Mouse (Mus musculus): Measurements from ENCODE around the gene Mex3a. TPM values are rescaled to one million over a fixed set of nuclear protein-coding genes. Genes with fewer than 3 reads are reported as not detected.
A peak's percentile ranks its signal among the peaks of the same experiment; 100 is the strongest.

The Mex3a gene
- polyA plus RNA-seq, 1 experiment from 2014 or later: 12.5 TPM

DNA sequence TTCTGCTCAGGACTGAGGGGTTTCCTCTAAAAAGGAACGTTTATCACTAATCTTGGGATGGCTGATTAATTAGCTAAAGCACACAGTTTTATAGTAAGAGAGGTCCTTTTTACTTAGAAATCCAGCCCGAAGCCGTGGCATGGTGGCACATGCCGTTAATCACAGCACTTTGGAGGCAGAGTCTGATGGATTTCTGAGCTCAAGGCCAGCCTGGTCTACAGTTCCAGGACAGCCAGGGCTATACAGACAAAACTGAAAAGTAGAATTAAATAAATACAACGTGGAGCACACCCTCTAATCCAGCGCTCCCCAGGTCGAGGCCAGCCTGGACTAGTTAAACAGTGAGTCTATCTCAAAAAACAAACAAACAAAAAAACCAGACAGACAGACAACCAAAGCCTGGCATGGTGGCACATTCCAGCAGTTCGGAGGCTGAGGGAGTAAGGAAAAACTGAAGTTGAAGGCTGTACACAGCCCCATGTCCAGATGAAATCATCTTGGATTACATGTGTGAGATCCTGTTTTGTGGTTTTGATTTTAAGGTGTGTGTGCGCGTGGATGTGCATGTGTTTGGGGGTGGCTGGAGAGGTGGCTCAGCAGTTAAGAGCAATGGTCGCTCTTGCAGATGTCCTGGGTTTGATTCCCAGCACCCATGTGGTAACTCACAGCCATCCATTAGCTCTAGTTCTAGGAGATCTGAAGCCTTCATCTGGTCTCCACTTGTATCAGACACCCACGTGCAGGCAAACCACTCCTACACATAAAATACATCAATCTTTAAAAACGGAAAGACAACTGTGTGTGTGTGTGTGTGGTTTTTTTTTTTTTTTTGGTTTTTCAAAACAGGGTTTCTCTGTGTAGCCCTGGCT is 21.5 kb upstream of the Mex3a start:
- 42% methylated on average over 13 of the region's 13 CpGs for WGBS
- Histone ChIP-seq H3K27ac (peak overlapping the region; percentile 84), H3K4me3 (replicated peaks; ENCODE audit: low read depth, low read length) (peak overlapping the region; percentile 13; the same call in 1 of the 2 replicates), H3K4me2 (ENCODE audit: low read length) (peak overlapping the region; percentile 46), H3K9ac (ENCODE audit: low read depth, low read length) (peak overlapping the region; percentile 40; the same call in 1 of the 2 replicates), H3K4me1 (replicated peaks; ENCODE audit: insufficient read depth, low read length) (peaks cover 27% of the 10 kb centered on the region), H3K36me3 (ENCODE audit: insufficient read depth, low read length) (no peaks in the 10 kb centered on the region), H3K9me3 (replicated peaks; ENCODE audit: low read length) (no peaks in the 10 kb centered on the region), H3K27me3 (ENCODE audit: insufficient read depth, low read length) (no peaks in the 10 kb centered on the region)
- no peak for ATAC-seq (replicated peaks; ENCODE audit: low FRiP score, low read depth)
- no peak for DNase-seq (ENCODE audit: low spot score)
- no peak for TF ChIP-seq CTCF (IDR thresholded peaks at IDR 0.05; ENCODE audit: low read depth)

DNA sequence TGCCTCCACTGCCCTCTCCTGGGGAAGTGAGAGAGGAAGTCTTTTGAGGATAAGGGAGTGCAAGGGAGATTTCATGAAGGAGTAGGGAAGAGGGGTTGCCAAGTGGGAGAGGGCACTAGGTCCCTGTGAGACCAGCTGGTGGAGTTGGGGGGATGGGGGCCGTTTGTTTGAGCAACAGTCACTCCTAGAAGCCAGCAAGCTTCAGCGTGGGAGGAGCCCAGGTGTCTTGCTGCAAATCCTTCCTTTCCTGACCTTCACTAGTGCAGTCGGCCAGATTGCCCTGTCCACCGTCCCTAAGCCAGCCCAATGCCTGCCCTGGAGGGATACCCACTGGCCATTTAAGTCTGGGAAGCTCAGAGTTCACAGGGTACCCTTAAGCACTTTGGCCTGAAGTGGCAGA is 20.6 kb upstream of the Mex3a start:
- 45% methylated on average over 4 of the region's 4 CpGs for WGBS
- TF ChIP-seq CTCF (IDR thresholded peaks at IDR 0.05; ENCODE audit: low read depth): peak; percentile 28; the same call in 1 of the 2 replicates
- Histone ChIP-seq H3K27ac (no peak overlapping the region), H3K9ac (ENCODE audit: low read depth, low read length) (no peak overlapping the region), H3K9me3 (replicated peaks; ENCODE audit: low read length) (no peaks in the 10 kb centered on the region), H3K27me3 (ENCODE audit: insufficient read depth, low read length) (no peaks in the 10 kb centered on the region), H3K36me3 (ENCODE audit: insufficient read depth, low read length) (no peaks in the 10 kb centered on the region), H3K4me2 (ENCODE audit: low read length) (no peak overlapping the region), H3K4me1 (replicated peaks; ENCODE audit: insufficient read depth, low read length) (peaks cover 23% of the 10 kb centered on the region), H3K4me3 (replicated peaks; ENCODE audit: low read depth, low read length) (no peak overlapping the region)
- ATAC-seq (replicated peaks; ENCODE audit: low FRiP score, low read depth) (no peak), DNase-seq (ENCODE audit: low spot score) (no peak)

DNA sequence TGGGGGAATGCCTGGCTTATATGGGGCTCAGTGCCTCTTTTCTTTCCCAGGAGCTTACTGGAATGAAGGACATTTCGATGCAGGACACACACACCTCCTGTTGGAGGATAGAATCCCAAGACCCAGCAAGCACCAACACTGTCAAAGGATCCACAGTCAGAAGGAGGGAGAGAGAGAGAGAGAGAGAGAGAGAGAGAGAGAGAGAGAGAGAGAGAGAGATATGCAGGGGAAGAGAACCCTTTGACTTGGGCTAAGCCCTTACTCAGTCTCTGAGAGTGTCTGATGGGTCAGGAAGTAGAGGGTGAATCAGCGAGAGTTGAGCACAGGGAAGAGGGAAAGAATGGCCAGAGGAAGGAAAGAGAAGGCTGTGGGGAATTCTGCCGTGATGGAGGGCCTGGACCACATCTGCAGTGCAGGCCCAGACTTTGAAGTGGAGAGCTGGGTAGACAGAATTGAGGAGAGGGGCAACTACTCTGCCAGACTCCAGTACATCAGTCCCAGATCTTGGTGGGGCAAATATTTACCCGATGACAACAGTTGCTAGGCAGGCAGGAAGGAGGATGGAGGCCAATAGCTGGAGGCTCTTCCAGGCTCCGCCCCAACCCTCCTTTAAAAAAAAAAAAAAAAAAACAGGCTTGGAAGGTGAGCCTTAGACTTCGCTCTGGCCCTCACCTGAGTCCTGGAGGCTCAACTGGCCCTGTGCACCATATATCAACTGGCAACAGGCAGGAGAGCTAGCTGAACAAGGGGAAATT is 19.9 kb upstream of the Mex3a start:
- no peaks in the 10 kb centered on the region for H3K27me3 ChIP-seq (ENCODE audit: insufficient read depth, low read length)
- H3K9ac ChIP-seq (ENCODE audit: low read depth, low read length): no peak overlapping the region
- peak overlapping the region; percentile 3; the same call in 1 of the 2 replicates for H3K27ac ChIP-seq

DNA sequence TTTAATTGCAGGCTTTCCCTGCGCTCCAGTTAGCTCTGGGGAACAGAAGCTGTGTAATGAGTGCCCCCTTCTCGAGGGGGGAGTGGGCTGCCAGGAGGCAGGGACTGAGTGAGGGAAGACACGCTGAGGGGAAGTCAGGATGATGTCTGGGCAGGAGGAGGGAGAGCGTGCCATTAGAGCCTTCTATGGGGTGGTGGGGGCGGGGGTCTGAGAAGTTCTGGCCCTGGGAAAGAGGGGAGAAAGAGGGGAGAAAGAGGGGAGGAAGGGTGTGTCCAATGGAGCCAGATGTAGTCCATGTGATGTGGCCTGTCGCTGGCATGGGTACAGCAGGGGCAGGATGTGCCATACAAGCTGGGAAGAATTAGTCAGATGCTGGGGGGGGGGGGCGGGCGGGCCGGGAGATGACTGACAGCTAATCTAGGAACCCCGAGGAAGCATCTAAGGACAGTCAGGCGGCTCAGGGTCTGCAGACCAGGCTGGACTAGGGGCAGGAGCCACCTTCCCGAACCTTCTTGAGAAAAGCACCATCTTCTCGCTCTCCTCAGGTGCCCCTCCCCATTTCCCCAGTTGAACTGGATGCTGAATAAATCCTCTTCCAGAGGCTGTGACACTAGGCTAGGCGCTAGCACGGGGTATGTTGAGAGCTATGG is 19.2 kb upstream of the Mex3a start:
- TF ChIP-seq CTCF (IDR thresholded peaks at IDR 0.05; ENCODE audit: low read depth): no peak
- H3K9me3 ChIP-seq (replicated peaks; ENCODE audit: low read length): no peaks in the 10 kb centered on the region
- no peak for ATAC-seq (replicated peaks; ENCODE audit: low FRiP score, low read depth)
- no peaks in the 10 kb centered on the region for H3K27me3 ChIP-seq (ENCODE audit: insufficient read depth, low read length)
- peaks cover 23% of the 10 kb centered on the region for H3K4me1 ChIP-seq (replicated peaks; ENCODE audit: insufficient read depth, low read length)
- H3K4me2 ChIP-seq (ENCODE audit: low read length): no peak overlapping the region; the same call in 1 of the 2 replicates
- H3K4me3 ChIP-seq (replicated peaks; ENCODE audit: low read depth, low read length): no peak overlapping the region
- 40% methylated on average over 12 of the region's 15 CpGs for WGBS
- H3K36me3 ChIP-seq (ENCODE audit: insufficient read depth, low read length): no peaks in the 10 kb centered on the region
- DNase-seq (ENCODE audit: low spot score): no peak
- peak overlapping the region; percentile 3; the same call in 1 of the 2 replicates for H3K27ac ChIP-seq
- H3K9ac ChIP-seq (ENCODE audit: low read depth, low read length): no peak overlapping the region

More for the DNA sequence above, 19.9 kb upstream of the Mex3a start:
- ATAC-seq (replicated peaks; ENCODE audit: low FRiP score, low read depth): no peak
- 42% methylated on average over 6 of the region's 6 CpGs for WGBS
- TF ChIP-seq CTCF (IDR thresholded peaks at IDR 0.05; ENCODE audit: low read depth): no peak
- Histone ChIP-seq H3K9me3 (replicated peaks; ENCODE audit: low read length) (no peaks in the 10 kb centered on the region), H3K4me2 (ENCODE audit: low read length) (no peak overlapping the region; the same call in 1 of the 2 replicates), H3K36me3 (ENCODE audit: insufficient read depth, low read length) (no peaks in the 10 kb centered on the region), H3K4me3 (replicated peaks; ENCODE audit: low read depth, low read length) (no peak overlapping the region), H3K4me1 (replicated peaks; ENCODE audit: insufficient read depth, low read length) (peaks cover 23% of the 10 kb centered on the region)
- no peak for DNase-seq (ENCODE audit: low spot score)

DNA sequence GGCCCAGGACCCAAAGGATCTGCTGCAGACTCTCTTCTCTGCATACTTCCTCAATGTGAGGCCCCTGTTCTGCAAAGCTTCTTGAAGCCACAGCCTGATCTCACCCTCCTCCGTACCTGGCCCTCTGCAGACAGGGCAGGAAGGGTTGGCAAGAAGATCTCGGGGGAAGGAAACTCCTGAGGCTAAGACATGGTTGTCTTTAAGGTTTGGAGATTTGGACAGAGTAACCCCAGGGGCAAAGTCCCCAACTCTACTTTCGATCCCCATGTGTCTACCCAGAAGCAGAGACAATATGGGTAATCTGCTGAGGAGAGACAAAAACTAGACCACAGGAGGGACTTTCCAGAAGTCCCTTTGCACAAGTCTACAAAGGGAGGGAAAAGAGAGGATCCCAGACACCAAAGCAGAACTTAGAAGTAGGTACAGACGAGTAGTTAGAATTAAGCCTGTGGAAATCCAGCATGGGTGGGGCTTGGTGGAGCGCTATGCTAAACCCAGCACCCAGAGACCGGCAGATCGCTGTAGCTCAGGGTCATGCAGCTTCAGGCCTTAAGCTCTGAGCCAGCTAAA is 18.6 kb upstream of the Mex3a start:
- TF ChIP-seq CTCF (IDR thresholded peaks at IDR 0.05; ENCODE audit: low read depth): no peak
- Histone ChIP-seq H3K9me3 (replicated peaks; ENCODE audit: low read length) (no peaks in the 10 kb centered on the region), H3K36me3 (ENCODE audit: insufficient read depth, low read length) (no peaks in the 10 kb centered on the region), H3K4me1 (replicated peaks; ENCODE audit: insufficient read depth, low read length) (peaks cover 23% of the 10 kb centered on the region), H3K9ac (ENCODE audit: low read depth, low read length) (no peak overlapping the region), H3K4me2 (ENCODE audit: low read length) (no peak overlapping the region), H3K27ac (no peak overlapping the region), H3K4me3 (replicated peaks; ENCODE audit: low read depth, low read length) (no peak overlapping the region), H3K27me3 (ENCODE audit: insufficient read depth, low read length) (no peaks in the 10 kb centered on the region)
- 75% methylated on average over 7 of the region's 7 CpGs for WGBS
- ATAC-seq (replicated peaks; ENCODE audit: low FRiP score, low read depth) (no peak), DNase-seq (ENCODE audit: low spot score) (no peak)

Measured in kidney, postnatal 0 days (tissue).